Mouse (Mus musculus): ENCODE data around the gene Osbpl2.

The Osbpl2 gene

DNA sequence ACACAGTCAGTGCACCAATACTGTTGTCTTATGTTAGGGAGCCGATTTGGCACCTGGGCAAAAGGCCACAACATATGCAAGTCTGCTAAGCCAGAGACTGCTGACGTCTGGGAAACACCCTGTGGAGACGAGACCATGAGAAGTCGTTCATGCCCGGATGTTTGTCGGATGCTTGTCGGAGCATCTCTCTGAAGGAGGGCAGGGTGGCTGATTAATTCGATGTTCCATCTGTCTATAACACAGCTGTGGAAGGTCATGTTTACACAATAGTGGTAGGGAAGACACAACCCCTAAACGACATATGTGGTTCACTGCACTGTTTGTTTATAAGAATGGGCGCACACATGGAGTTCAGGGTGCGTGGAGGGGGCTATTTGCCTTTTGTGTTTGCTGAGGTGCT is 81.6 kb downstream of the Osbpl2 start:
- no peak for DNase-seq (ENCODE audit: low spot score in 2 of 2)

DNA sequence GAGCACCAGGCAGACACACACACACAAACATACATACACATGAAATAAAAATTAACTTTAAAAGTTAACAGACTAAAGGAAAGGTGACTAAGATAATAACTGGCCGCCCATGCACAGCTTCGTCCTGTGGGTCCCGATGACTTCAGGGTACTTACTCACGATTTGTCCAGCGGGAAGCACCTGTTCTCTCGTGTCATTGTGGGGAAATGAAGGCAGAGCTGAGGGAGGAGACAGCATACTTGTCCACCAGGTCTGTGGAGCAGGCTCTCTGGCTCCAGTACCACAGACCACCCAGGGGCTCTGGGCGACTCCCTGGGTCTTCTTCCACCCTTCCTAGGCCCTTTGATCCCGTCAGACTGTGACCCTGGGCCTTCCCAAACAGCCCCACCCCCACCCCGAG is 82.2 kb downstream of the Osbpl2 start:
- DNase-seq (ENCODE audit: low spot score in 2 of 2) = no peak

DNA sequence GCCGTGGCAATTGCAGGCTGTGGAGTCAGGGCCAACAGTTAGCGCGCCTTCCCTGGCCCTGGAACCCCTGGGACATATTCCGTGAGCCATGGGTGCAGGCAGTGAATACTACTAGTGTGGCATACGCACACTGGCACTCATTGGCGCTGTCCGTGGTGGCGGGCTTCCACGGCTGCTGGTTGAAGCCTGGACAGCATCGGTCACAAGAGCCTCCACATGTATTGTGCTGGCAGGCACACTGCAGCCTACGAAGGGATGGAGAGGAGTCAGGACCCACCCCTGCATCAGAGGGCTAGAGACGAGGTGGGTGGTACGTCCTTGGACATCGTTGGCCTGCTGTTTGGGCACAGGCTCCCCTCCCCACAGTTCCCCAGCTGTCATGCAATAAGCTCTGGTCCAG is 83.2 kb downstream of the Osbpl2 start:
- no peak for DNase-seq (ENCODE audit: low spot score in 2 of 2)

GRCm38 (mm10) chr2:180202805-180203204 is 83.7 kb downstream of the Osbpl2 start:
- DNase-seq (ENCODE audit: low spot score in 2 of 2) = no peak

DNA sequence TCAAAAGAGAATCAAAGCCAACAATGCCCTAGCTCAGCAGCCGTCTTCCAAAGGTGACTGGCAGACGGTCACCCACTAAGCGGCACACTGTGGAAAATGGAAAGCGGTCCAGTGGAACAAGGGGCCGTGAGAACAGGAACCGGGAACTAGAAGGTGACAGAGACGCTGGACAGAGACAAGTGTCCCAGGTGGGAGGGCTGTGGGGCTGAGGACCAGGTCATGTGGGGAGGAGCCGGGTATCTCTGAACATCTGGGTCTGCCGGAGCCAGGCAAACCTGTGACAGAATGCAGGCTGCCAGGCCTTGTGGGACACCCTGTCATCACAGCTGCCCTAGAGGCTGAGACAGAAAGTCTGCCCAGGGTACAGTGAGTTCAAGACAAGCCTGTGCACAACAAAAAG is 85.4 kb downstream of the Osbpl2 start:
- no peak for DNase-seq (ENCODE audit: low spot score in 2 of 2)

DNA sequence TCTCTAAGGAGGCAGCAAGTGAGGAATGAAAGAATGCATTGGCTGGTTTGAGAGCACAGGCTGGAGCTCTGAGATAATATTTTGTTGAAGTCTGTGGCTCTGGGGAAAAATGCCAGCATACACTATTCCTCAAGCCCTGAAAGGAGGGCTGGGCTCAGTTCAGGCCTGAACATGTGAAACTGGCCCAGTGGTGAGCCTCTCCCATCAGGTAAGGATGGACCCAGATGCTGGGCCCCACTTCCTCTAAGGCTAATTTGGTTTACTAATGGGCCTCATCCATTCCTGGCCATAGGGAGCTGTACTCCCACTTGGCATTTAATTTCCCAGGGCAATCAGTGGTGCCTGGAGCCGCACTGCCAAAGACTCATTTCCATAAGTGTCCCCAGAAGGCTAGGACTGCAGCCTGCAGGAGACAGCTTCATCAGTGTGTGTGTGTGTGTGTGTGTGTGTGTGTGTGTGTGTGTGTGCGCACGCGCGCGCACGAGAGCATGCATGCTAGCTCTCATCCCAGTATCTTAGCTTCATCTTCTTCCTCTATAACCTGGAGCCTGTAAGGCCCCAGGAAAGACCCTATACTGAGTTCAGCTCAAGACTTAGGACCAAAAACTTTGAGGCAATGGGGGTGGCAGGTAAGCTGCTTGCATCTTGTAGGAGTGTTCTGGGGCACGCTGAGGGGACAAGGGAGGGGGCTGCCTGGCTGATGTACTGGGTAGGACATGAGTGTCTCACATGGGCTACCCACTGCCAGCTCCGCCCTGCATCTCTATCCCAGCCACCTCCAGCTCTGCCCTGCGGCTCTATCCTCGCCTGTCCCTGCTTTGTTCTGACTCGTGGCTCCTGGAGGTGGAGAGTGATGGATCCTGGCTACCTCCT is 86.2 kb downstream of the Osbpl2 start:
- no peak for DNase-seq (ENCODE audit: low spot score in 2 of 2)

- DNase-seq (ENCODE audit: low spot score in 2 of 2) = no peak
Observed at GRCm38 (mm10) chr2:180205956-180206280, 86.8 kb downstream of the Osbpl2 start.

DNA sequence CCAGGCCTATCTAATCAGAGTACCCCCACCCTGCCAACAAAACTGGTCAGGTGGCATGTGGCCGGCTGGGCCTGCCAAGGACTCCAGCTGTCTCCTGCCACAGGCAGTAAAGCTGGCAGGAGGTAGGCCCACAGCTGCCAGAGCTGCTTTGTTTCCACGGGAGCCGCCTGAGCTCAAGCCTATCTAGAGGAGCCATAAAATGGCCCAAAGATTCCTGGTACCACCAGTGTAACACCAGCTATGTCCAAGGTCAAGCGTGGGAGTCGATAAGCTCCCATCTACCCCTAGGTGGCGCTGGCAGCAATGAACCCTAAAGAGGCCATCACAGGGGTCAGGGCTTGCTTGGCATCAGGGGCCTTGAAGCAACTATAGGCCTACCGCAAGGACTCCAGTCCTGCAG is 88.7 kb downstream of the Osbpl2 start:
- DNase-seq (ENCODE audit: low spot score in 2 of 2) = no peak

- no peak for DNase-seq (ENCODE audit: low spot score in 2 of 2)
Observed at GRCm38 (mm10) chr2:180208976-180209375, 89.9 kb downstream of the Osbpl2 start.

DNA sequence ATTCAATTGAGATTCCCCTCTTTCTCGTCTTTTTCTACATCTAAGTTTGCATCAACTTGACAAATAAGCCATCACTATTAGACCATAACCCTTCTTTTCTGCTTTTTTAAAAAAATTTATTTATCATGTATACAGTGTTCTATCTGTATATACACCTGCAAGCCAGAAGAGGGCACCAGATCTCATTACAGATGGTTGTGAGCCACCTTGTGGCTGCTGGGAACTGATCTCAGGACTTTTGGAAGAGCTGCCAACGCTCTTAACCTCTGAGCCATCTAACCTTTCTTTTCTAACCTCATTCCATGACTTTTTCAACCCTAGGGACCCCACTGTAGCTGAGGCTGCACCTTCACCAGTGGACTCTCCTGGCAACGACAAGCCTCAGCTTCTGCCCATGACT is 93.1 kb downstream of the Osbpl2 start:
- no peak for DNase-seq (ENCODE audit: low spot score in 2 of 2)
